Mouse (Mus musculus) MEL (cell line): Measurements from ENCODE around the gene Gkn3. TPM values are rescaled to one million over a fixed set of nuclear protein-coding genes. Genes with fewer than 3 reads are reported as not detected.

Experiments
- DNase-seq: peaks from one replicate; pipeline ENCODE4 v3.0.0; 2011; ENCODE audit warnings: low read depth, low spot score
- H3K27ac ChIP-seq: 2 replicates; pipeline ENCODE4 v1.5.1; 2012; ENCODE audit warnings: low read depth, mild to moderate bottlenecking, control low read depth, low read length, moderate library complexity; ENCODE audit not compliant: control insufficient read depth
- H3K27me3 ChIP-seq, 2 experiments: fragments of 150-350 bp in 1 of 2; sonication (generic) in 1 of 2; 2 replicates each; pipeline ENCODE4 v1.6.1; 2012; ENCODE audit warnings: low read length in 2 of 2, mild to moderate bottlenecking in 2 of 2, improper control_type of control experiment in 1 of 2, moderate library complexity in 1 of 2; ENCODE audit not compliant: insufficient read depth in 2 of 2, control insufficient read depth in 1 of 2
- H3K36me3 ChIP-seq, 2 experiments: 2 replicates each; pipeline ENCODE4 v1.6.1; 2012 to 2014; ENCODE audit warnings: low read length in 2 of 2, improper control_type of control experiment in 1 of 2, inconsistent platforms in 1 of 2, mild to moderate bottlenecking in 1 of 2; ENCODE audit not compliant: insufficient read depth in 2 of 2, control insufficient read depth in 1 of 2
- H3K4me1 ChIP-seq, 2 experiments: fragments of 150-350 bp in 1 of 2; sonication (generic) in 1 of 2; 2 replicates each; pipeline ENCODE4 v1.6.1; 2012; ENCODE audit warnings: low read length in 2 of 2, improper control_type of control experiment in 1 of 2, mild to moderate bottlenecking in 1 of 2; ENCODE audit not compliant: insufficient read depth in 2 of 2, control insufficient read depth in 1 of 2
- H3K4me3 ChIP-seq, 2 experiments: fragments of 150-350 bp in 1 of 2; sonication (generic) in 1 of 2; 2 replicates each; pipeline ENCODE4 v1.5.1; 2012; ENCODE audit warnings: low read depth in 2 of 2, low read length in 2 of 2, mild to moderate bottlenecking in 2 of 2, moderate library complexity in 2 of 2, control low read depth in 1 of 2, improper control_type of control experiment in 1 of 2; ENCODE audit not compliant: control insufficient read depth in 1 of 2, insufficient read depth in 1 of 2
- H3K79me2 ChIP-seq: 2 replicates; pipeline ENCODE4 v1.6.1; 2012; ENCODE audit warnings: mild to moderate bottlenecking, low read length, moderate library complexity; ENCODE audit not compliant: control insufficient read depth, poor library complexity, insufficient read depth
- H3K9ac ChIP-seq: 2 replicates; pipeline ENCODE4 v1.6.1; 2012; ENCODE audit warnings: low read depth, mild to moderate bottlenecking, control low read depth, low read length, moderate library complexity; ENCODE audit not compliant: control insufficient read depth, poor library complexity, severe bottlenecking
- H3K9me3 ChIP-seq: fragments of 150-350 bp; sonication (generic); replicated peaks from 2 replicates; pipeline ENCODE4 v1.6.1; 2012; ENCODE audit warnings: mild to moderate bottlenecking, low read length, improper control_type of control experiment, moderate library complexity; ENCODE audit not compliant: insufficient read depth
- CHD1 ChIP-seq: IDR thresholded peaks from 2 replicates; pipeline ENCODE4 v1.6.1; 2012; ENCODE audit warnings: low read depth, mild to moderate bottlenecking, inconsistent platforms, low read length, improper control_type of control experiment
- CTCF ChIP-seq, 3 experiments: IDR thresholded peaks in 2 of 3; conservative IDR thresholded peaks in 1 of 3; 2 replicates each; pipeline ENCODE4 v1.5.1; 2011 to 2012; ENCODE audit warnings: low read length in 3 of 3, low read depth in 2 of 3, mild to moderate bottlenecking in 2 of 3, improper control_type of control experiment in 1 of 3, inconsistent platforms in 1 of 3, mixed read lengths in 1 of 3, moderate library complexity in 1 of 3; ENCODE audit not compliant: control insufficient read depth in 1 of 3, insufficient read depth in 1 of 3, poor library complexity in 1 of 3, severe bottlenecking in 1 of 3
- E2F4 ChIP-seq: IDR thresholded peaks from 2 replicates; pipeline ENCODE4 v1.6.1; 2011; ENCODE audit warnings: low read depth, low read length, improper control_type of control experiment, borderline replicate concordance
- ETS1 ChIP-seq: IDR thresholded peaks from 2 replicates; pipeline ENCODE4 v1.6.1; 2012; ENCODE audit warnings: low read depth, mild to moderate bottlenecking, inconsistent platforms, low read length, improper control_type of control experiment, moderate library complexity
- GABPA ChIP-seq: IDR thresholded peaks from 2 replicates; pipeline ENCODE4 v1.6.1; 2012; ENCODE audit warnings: low read depth, mild to moderate bottlenecking, inconsistent platforms, low read length, improper control_type of control experiment, moderate library complexity
- JUND ChIP-seq: IDR thresholded peaks from 2 replicates; pipeline ENCODE4 v1.6.1; 2011; ENCODE audit warnings: low read depth, mild to moderate bottlenecking, improper control_type of control experiment, low read length
- KAT2A ChIP-seq: conservative IDR thresholded peaks from 2 replicates; pipeline ENCODE4 v1.6.1; 2012; ENCODE audit warnings: low read depth, low read length, improper control_type of control experiment, inconsistent platforms
- MAFK ChIP-seq: IDR thresholded peaks from 2 replicates; pipeline ENCODE4 v1.6.1; 2011; ENCODE audit warnings: low read depth, mild to moderate bottlenecking, low read length, improper control_type of control experiment, borderline replicate concordance
- MAZ ChIP-seq: IDR thresholded peaks from 2 replicates; pipeline ENCODE4 v1.6.1; 2012; ENCODE audit warnings: low read depth, mild to moderate bottlenecking, inconsistent platforms, low read length, improper control_type of control experiment
- MXI1 ChIP-seq: IDR thresholded peaks from 2 replicates; pipeline ENCODE4 v1.6.1; 2011; ENCODE audit warnings: mild to moderate bottlenecking, low read depth, low read length, improper control_type of control experiment
- MYB ChIP-seq: IDR thresholded peaks from 2 replicates; pipeline ENCODE4 v1.6.1; 2011; ENCODE audit warnings: mild to moderate bottlenecking, low read depth, low read length, improper control_type of control experiment
- NRF1 ChIP-seq: IDR thresholded peaks from 2 replicates; pipeline ENCODE4 v1.6.1; 2014; ENCODE audit warnings: low read depth, mild to moderate bottlenecking, inconsistent platforms, low read length, improper control_type of control experiment, moderate library complexity; ENCODE audit not compliant: poor library complexity, insufficient read depth, severe bottlenecking
- POLR2AphosphoS2 ChIP-seq: IDR thresholded peaks from 2 replicates; pipeline ENCODE4 v1.6.1; 2011; ENCODE audit warnings: low read length, improper control_type of control experiment
- RAD21 ChIP-seq: IDR thresholded peaks from 2 replicates; pipeline ENCODE4 v1.6.1; 2011; ENCODE audit warnings: mild to moderate bottlenecking, low read depth, low read length, improper control_type of control experiment
- SIN3A ChIP-seq: IDR thresholded peaks from 2 replicates; pipeline ENCODE4 v1.6.1; 2012; ENCODE audit warnings: low read length, improper control_type of control experiment, inconsistent platforms
- SMC3 ChIP-seq: IDR thresholded peaks from 2 replicates; pipeline ENCODE4 v1.6.1; 2011; ENCODE audit warnings: low read depth, low read length, improper control_type of control experiment
- UBTF ChIP-seq: IDR thresholded peaks from 2 replicates; pipeline ENCODE4 v1.6.1; 2012; ENCODE audit warnings: low read depth, mild to moderate bottlenecking, inconsistent platforms, low read length, improper control_type of control experiment, moderate library complexity, borderline replicate concordance; ENCODE audit not compliant: insufficient read depth
- ZC3H11A ChIP-seq: IDR thresholded peaks from 2 replicates; pipeline ENCODE4 v1.6.1; 2012; ENCODE audit warnings: low read depth, mild to moderate bottlenecking, inconsistent platforms, low read length, improper control_type of control experiment
- ZMIZ1 ChIP-seq: IDR thresholded peaks from 2 replicates; pipeline ENCODE4 v1.6.1; 2012; ENCODE audit warnings: low read depth, mild to moderate bottlenecking, inconsistent platforms, low read length, improper control_type of control experiment, moderate library complexity
- ZNF384 ChIP-seq: IDR thresholded peaks from 2 replicates; pipeline ENCODE4 v1.6.1; 2012; ENCODE audit warnings: low read depth, mild to moderate bottlenecking, inconsistent platforms, low read length, improper control_type of control experiment
- polyA plus RNA-seq, 2 experiments: library from polyadenylated mRNA; stranded (reverse) in 1 of 2; unstranded in 1 of 2; fragments of >175 nt in 1 of 2; fragments of >200 nt in 1 of 2; gene quantifications; 2 replicates each; pipeline versions ENCODE4 v1.2.1 to v1.2.4; 2012; ENCODE audit warnings: low replicate concordance in 2 of 2, low read depth in 1 of 2; ENCODE audit not compliant: insufficient read length in 2 of 2, insufficient read depth in 1 of 2, missing spikeins in 1 of 2
- total RNA-seq: library from RNA; depleted of rRNA; stranded (reverse); fragments of 300-350 nt; gene quantifications from 2 replicates; pipeline ENCODE4 v1.2.3, GENCODE M21; 2012

Gene Gkn3
- total and polyA plus RNA-seq, 3 experiments = 0.36 TPM; not detected in 2

DNA sequence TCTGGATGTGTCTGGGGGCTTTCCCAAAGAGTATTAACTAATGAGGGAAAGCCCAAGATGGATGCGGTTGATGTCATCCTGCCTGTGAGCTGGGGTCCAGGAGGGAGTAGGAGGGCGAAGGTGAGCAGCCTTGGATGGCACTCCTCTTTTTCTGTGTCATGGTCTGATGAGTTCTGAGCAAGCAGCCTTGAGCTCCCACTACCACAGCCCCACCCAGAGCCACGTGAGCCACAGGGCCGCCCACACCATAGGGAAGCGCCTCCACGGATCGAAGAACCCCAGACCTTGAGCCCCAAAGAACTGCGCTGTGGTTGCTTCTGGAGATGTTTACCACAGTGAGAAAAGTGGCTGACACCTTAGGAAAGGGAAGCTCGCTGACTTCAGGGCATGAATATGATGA, 6.0 kb upstream of the Gkn3 start:
- Histone ChIP-seq H3K9me3 (no peaks in the 10 kb centered on the region), H3K4me1 (peaks cover 0 to 10% of the 10 kb centered on the region in 2 experiments; a peak in 2 of 4 replicates), H3K4me3 (no peak overlapping the region), H3K36me3 (peaks cover 0 to 4% of the 10 kb centered on the region in 2 experiments; a peak in 1 of 4 replicates), H3K9ac (no peak overlapping the region), H3K27ac (no peak overlapping the region), H3K79me2 (no peaks in the 10 kb centered on the region), H3K27me3 (peaks cover 0 to 4% of the 10 kb centered on the region in 2 experiments)
- DNase-seq = no peak
- TF ChIP-seq ZNF384 (no peak), NRF1 (no peak), CHD1 (no peak), ZMIZ1 (no peak), POLR2AphosphoS2 (no peak), SMC3 (no peak), RAD21 (no peak), UBTF (no peak), MYB (no peak), E2F4 (no peak), JUND (no peak), GABPA (no peak), MAZ (no peak), MXI1 (no peak), SIN3A (no peak), CTCF (IDR thresholded peaks at IDR 0.05 in 2 of 3, conservative IDR thresholded peaks at IDR 0.05 in 1 of 3; ENCODE audit: control insufficient read depth in 1 of 3, insufficient read depth in 1 of 3, low read depth in 2 of 3, low read length in 3 of 3, poor library complexity in 1 of 3, severe bottlenecking in 1 of 3) (no peak), ETS1 (no peak), KAT2A (no peak), ZC3H11A (no peak)

GRCm38 (mm10) chr6:87393466-87394205, 4.9 kb upstream of the Gkn3 start:
- H3K9ac ChIP-seq = no peak overlapping the region
- no peak overlapping the region for H3K27ac ChIP-seq
- peaks cover 3 to 9% of the 10 kb centered on the region in 2 experiments; a peak in 3 of 4 replicates for H3K4me1 ChIP-seq
- 0 out of 4 replicates have a peak, but pooled peaks cover 0 to 2% of the 10 kb centered on the region in 2 experiments for H3K36me3 ChIP-seq
- no peak for DNase-seq
- H3K27me3 ChIP-seq = peaks cover 0 to 4% of the 10 kb centered on the region in 2 experiments
- TF ChIP-seq MAFK (no peak), GABPA (no peak), MYB (no peak), MXI1 (no peak)
- TF ChIP-seq, all 39 proteins: peak for 0
- H3K9me3 ChIP-seq = no peaks in the 10 kb centered on the region
- H3K79me2 ChIP-seq = no peaks in the 10 kb centered on the region
- no peak overlapping the region for H3K4me3 ChIP-seq
